Mouse (Mus musculus) intestine, postnatal 0 days (tissue): Measurements from ENCODE around the gene Ppef2. TPM values are rescaled to one million over a fixed set of nuclear protein-coding genes. Genes with fewer than 3 reads are reported as not detected.

Source experiments
- ATAC-seq: fragments of 200-750 bp; cut with Nextera tagmentation; 2 replicates; pipeline ENCODE4 v1.8.0; 2017; ENCODE audit warnings: mild to moderate bottlenecking, moderate TSS enrichment, moderate library complexity
- H3K27ac ChIP-seq: fragments of 300-500 bp; sonication (generic); 2 replicates; pipeline ENCODE4 v1.5.1; 2014; ENCODE audit warnings: mild to moderate bottlenecking, low read depth, low read length, moderate library complexity
- H3K27me3 ChIP-seq: fragments of 300-500 bp; sonication (generic); replicated peaks from 2 replicates; pipeline ENCODE4 v1.6.1; 2014; ENCODE audit warnings: low read length, mixed read lengths; ENCODE audit not compliant: control insufficient read depth, insufficient read depth
- H3K36me3 ChIP-seq: fragments of 300-500 bp; sonication (generic); 2 replicates; pipeline ENCODE4 v1.6.1; 2014; ENCODE audit warnings: mild to moderate bottlenecking, moderate library complexity; ENCODE audit not compliant: control insufficient read depth, insufficient read depth
- H3K4me1 ChIP-seq: fragments of 300-500 bp; sonication (generic); replicated peaks from 2 replicates; pipeline ENCODE4 v1.6.1; 2014; ENCODE audit warnings: antibody characterized with exemption, low read length, mixed read lengths; ENCODE audit not compliant: control insufficient read depth, insufficient read depth
- H3K4me2 ChIP-seq: fragments of 300-500 bp; sonication (generic); replicated peaks from 2 replicates; pipeline ENCODE4 v1.6.1; 2014; ENCODE audit warnings: low read depth, mild to moderate bottlenecking, moderate library complexity
- H3K4me3 ChIP-seq: fragments of 300-500 bp; sonication (generic); 2 replicates; pipeline ENCODE4 v1.5.1; 2014; ENCODE audit warnings: low read depth, low read length
- H3K9ac ChIP-seq: fragments of 300-500 bp; sonication (generic); 2 replicates; pipeline ENCODE4 v1.6.1; 2014; ENCODE audit warnings: mild to moderate bottlenecking, low read depth, low read length
- H3K9me3 ChIP-seq: fragments of 300-500 bp; sonication (generic); 2 replicates; pipeline ENCODE4 v1.6.1; 2016; ENCODE audit warnings: mixed run types; ENCODE audit not compliant: control insufficient read depth
- CTCF ChIP-seq: sonication (generic); IDR thresholded peaks from 2 replicates; pipeline ENCODE4 v1.5.1; 2016; ENCODE audit warnings: low read depth, mild to moderate bottlenecking, control low read depth, antibody characterized with exemption, moderate library complexity
- WGBS: fragments of 180-500 bp; shearing (Covaris S2); extraction: QIAGEN DNeasy Blood & Tissue Kit; methylation state at CpG from one replicate; pipeline ENCODE4 v1.1.7; 2014; 5-methylcytosine and 5-hydroxymethylcytosine counted together
- polyA plus RNA-seq: library from polyadenylated mRNA; unstranded; fragments of >200 nt; fragmentation: Nextera tagmentation; extraction: Ambion mirVana; gene quantifications from 2 replicates; pipeline ENCODE4 v1.2.1, GENCODE M21; 2015

Ppef2 gene
- polyA plus RNA-seq, 1 experiment from 2014 or later: 0.16 TPM

DNA sequence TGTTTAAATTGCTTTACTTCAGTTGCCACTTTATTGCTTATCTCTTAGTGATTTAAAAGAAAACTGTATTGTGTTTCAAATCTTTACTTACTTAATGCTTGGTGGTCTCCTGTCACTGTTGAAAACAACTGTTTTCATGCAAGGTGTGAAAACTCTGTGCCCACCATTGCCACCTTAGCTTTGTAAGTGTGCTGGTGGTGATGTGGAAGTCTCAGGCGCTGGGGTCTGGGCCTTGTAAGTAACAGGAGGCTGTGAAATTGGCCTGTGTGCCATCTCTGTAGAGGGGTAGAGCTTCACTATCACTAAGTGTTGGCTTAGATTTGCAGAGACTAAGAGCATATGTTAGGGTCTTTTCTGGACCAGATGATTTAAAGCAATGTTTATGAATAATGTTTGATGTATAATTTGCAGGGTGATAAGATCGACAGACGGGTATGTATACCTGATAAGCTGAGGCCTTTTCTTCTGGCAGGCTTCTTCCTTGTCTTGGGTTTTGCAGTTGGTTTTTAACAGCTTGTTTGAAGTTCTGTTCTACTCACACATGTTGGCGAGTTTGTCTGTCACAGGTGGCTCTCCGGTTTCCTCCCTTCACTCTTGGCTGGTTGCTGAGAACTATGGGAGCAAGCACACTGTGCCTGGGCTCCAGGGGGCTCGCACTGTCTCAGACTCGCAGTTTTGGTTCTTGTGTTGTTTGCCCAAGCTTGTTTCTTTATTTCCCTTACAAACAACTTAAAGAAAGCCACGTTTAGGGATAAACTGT lies 72.8 kb downstream of the Ppef2 start:
- Histone ChIP-seq H3K9ac (no peak overlapping the region), H3K4me1 (no peaks in the 10 kb centered on the region), H3K9me3 (no peaks in the 10 kb centered on the region), H3K36me3 (peaks cover 78% of the 10 kb centered on the region), H3K27me3 (no peaks in the 10 kb centered on the region), H3K4me3 (no peak overlapping the region), H3K4me2 (no peak overlapping the region), H3K27ac (no peak overlapping the region)
- no peak for ATAC-seq
- WGBS: 71% methylated on average over 8 of the region's 8 CpGs
- no peak for TF ChIP-seq CTCF

Other genes with a start within 250 kb of the Ppef2 start
- 3.2 and 3.3 TPM in 2 replicates for gene Cdkl2, start 212.4 kb downstream of the Ppef2 start, polyA plus RNA-seq
- 121 and 132 TPM in 2 replicates for gene G3bp2, start 172.6 kb downstream of the Ppef2 start, polyA plus RNA-seq
- gene Uso1, start 118.3 kb downstream of the Ppef2 start, polyA plus RNA-seq: 61.5 and 68.8 TPM in 2 replicates
- not detected in 2 replicates for gene U90926, start 40.9 kb downstream of the Ppef2 start, polyA plus RNA-seq
- 19.8 and 22.4 TPM in 2 replicates for gene Naaa, start 21.9 kb upstream of the Ppef2 start, polyA plus RNA-seq
- gene Sdad1, start 54.2 kb upstream of the Ppef2 start, polyA plus RNA-seq: 15.8 and 17.3 TPM in 2 replicates
- gene Cxcl9, start 71.8 kb upstream of the Ppef2 start, polyA plus RNA-seq: 0.05 and 0.18 TPM in 2 replicates
- gene Art3, start 75.5 kb upstream of the Ppef2 start, polyA plus RNA-seq: 12.7 and 13.5 TPM in 2 replicates
- 2.0 and 2.2 TPM in 2 replicates for gene Cxcl10, start 92.6 kb upstream of the Ppef2 start, polyA plus RNA-seq
- 16.4 and 18.4 TPM in 2 replicates for gene Nup54, start 178.9 kb upstream of the Ppef2 start, polyA plus RNA-seq